Mouse (Mus musculus) 416B (cell line): Measurements from ENCODE around the gene Piwil4.

Source experiments
- DNase-seq: peaks from one replicate; pipeline ENCODE4 v3.0.0; 2011; ENCODE audit warnings: low read depth

Piwil4 gene

GRCm38 (mm10) chr9:14726005-14726404, 14.5 kb downstream of the Piwil4 start:
- no peak for DNase-seq

GRCm38 (mm10) chr9:14724755-14725420, 15.6 kb downstream of the Piwil4 start:
- peak; percentile 38 for DNase-seq

- DNase-seq = no peak
Measured at GRCm38 (mm10) chr9:14721610-14722009, 18.9 kb downstream of the Piwil4 start.

GRCm38 (mm10) chr9:14720384-14720783, 20.1 kb downstream of the Piwil4 start:
- no peak for DNase-seq

GRCm38 (mm10) chr9:14718332-14718691, 22.2 kb downstream of the Piwil4 start:
- DNase-seq = peak; percentile 75

GRCm38 (mm10) chr9:14717689-14718331, 22.7 kb downstream of the Piwil4 start:
- DNase-seq = peak; percentile 47

GRCm38 (mm10) chr9:14715258-14715657, 25.3 kb downstream of the Piwil4 start:
- no peak for DNase-seq

GRCm38 (mm10) chr9:14710910-14711309, 29.6 kb downstream of the Piwil4 start:
- DNase-seq = no peak

GRCm38 (mm10) chr9:14705321-14706162, 35.0 kb downstream of the Piwil4 start:
- no peak for DNase-seq

- peak; percentile 18 for DNase-seq
Measured at GRCm38 (mm10) chr9:14700795-14701194, 39.7 kb downstream of the Piwil4 start.

- DNase-seq = no peak
Measured at GRCm38 (mm10) chr9:14699288-14699640, 41.3 kb downstream of the Piwil4 start.

GRCm38 (mm10) chr9:14698582-14699287, 41.8 kb downstream of the Piwil4 start:
- peak; percentile 77 for DNase-seq

GRCm38 (mm10) chr9:14697903-14698302, 42.6 kb downstream of the Piwil4 start:
- peak; percentile 84 for DNase-seq

- DNase-seq = no peak
Measured at GRCm38 (mm10) chr9:14689376-14690108, 51.0 kb downstream of the Piwil4 start.

- no peak for DNase-seq
Measured at GRCm38 (mm10) chr9:14684363-14684762, 56.2 kb downstream of the Piwil4 start.

GRCm38 (mm10) chr9:14682741-14683140, 57.8 kb downstream of the Piwil4 start:
- no peak for DNase-seq

GRCm38 (mm10) chr9:14680584-14680983, 59.9 kb downstream of the Piwil4 start:
- no peak for DNase-seq

- no peak for DNase-seq
Measured at GRCm38 (mm10) chr9:14675707-14676691, 64.5 kb downstream of the Piwil4 start.

GRCm38 (mm10) chr9:14674506-14674905, 66.0 kb downstream of the Piwil4 start:
- DNase-seq = no peak

- no peak for DNase-seq
Measured at GRCm38 (mm10) chr9:14673109-14673508, 67.4 kb downstream of the Piwil4 start.
